Mouse (Mus musculus) liver, embryonic 11.5 days (tissue): ENCODE results near the gene Scrn3. TPM values are rescaled to one million over a fixed set of nuclear protein-coding genes. Genes with fewer than 3 reads are reported as not detected.

Experiments
- ATAC-seq: fragments of 200-750 bp; cut with Nextera tagmentation; replicated peaks from 2 replicates; pipeline ENCODE4 v1.8.0; 2017; ENCODE audit warnings: moderate number of reproducible peaks, mild to moderate bottlenecking, moderate TSS enrichment, moderate library complexity; ENCODE audit not compliant: low FRiP score
- DNase-seq: peaks from one replicate; pipeline ENCODE4 v3.0.0-alpha.2; 2017; ENCODE audit warnings: low spot score
- H3K27ac ChIP-seq: fragments of 300-500 bp; sonication (generic); 2 replicates; pipeline ENCODE4 v1.5.1; 2014; ENCODE audit warnings: mild to moderate bottlenecking, low read depth, low read length, control low read depth
- H3K27me3 ChIP-seq: fragments of 300-500 bp; sonication (generic); replicated peaks from 2 replicates; pipeline ENCODE4 v1.6.1; 2014; ENCODE audit warnings: low read length, mixed read lengths; ENCODE audit not compliant: control insufficient read depth, insufficient read depth
- H3K36me3 ChIP-seq: fragments of 300-500 bp; sonication (generic); 2 replicates; pipeline ENCODE4 v1.6.1; 2014; ENCODE audit warnings: mild to moderate bottlenecking, low read length, moderate library complexity, mixed read lengths; ENCODE audit not compliant: control insufficient read depth, insufficient read depth
- H3K4me1 ChIP-seq: fragments of 300-500 bp; sonication (generic); replicated peaks from 2 replicates; pipeline ENCODE4 v1.6.1; 2014; ENCODE audit warnings: low read length, mixed read lengths; ENCODE audit not compliant: control insufficient read depth, insufficient read depth
- H3K4me2 ChIP-seq: fragments of 300-500 bp; sonication (generic); 2 replicates; pipeline ENCODE4 v1.6.1; 2014; ENCODE audit warnings: mild to moderate bottlenecking, control low read depth, moderate library complexity
- H3K4me3 ChIP-seq: fragments of 300-500 bp; sonication (generic); 2 replicates; pipeline ENCODE4 v1.5.1; 2014; ENCODE audit warnings: low read depth, low read length, control low read depth
- H3K9ac ChIP-seq: fragments of 300-500 bp; sonication (generic); 2 replicates; pipeline ENCODE4 v1.6.1; 2014; ENCODE audit warnings: low read depth, low read length, control low read depth
- H3K9me3 ChIP-seq: fragments of 300-500 bp; sonication (generic); 2 replicates; pipeline ENCODE4 v1.6.1; 2016; ENCODE audit warnings: low read length, inconsistent platforms, mixed read lengths; ENCODE audit not compliant: control insufficient read depth
- whole genome bisulfite sequencing: fragments of 180-500 bp; shearing (Covaris S2); extraction: QIAGEN DNeasy Blood & Tissue Kit; methylation state at CpG from one replicate; pipeline ENCODE4 v1.1.7; 2014; 5-methylcytosine and 5-hydroxymethylcytosine counted together
- polyA plus RNA-seq: library from polyadenylated mRNA; unstranded; fragments of >200 nt; fragmentation: Nextera tagmentation; extraction: Ambion mirVana; gene quantifications from 2 replicates; pipeline ENCODE4 v1.2.1, GENCODE M21; 2014

The Scrn3 gene
- polyA plus RNA-seq, 1 experiment from 2014 or later: 27.6 TPM

- Histone ChIP-seq H3K4me1 (no peaks in the 10 kb centered on the region), H3K27me3 (no peaks in the 10 kb centered on the region), H3K27ac (no peak overlapping the region), H3K4me3 (no peak overlapping the region), H3K9me3 (no peaks in the 10 kb centered on the region), H3K9ac (no peak overlapping the region), H3K36me3 (peaks cover 2% of the 10 kb centered on the region; the same call in 1 of the 2 replicates), H3K4me2 (no peak overlapping the region)
- no peak for DNase-seq
- WGBS: 83% methylated on average over 5 of the region's 5 CpGs
- ATAC-seq: no peak
Observed at GRCm38 (mm10) chr2:73319218-73319617, 6.8 kb downstream of the Scrn3 start.

- no peak overlapping the region for H3K27ac ChIP-seq
- no peak overlapping the region for H3K4me2 ChIP-seq
- no peak overlapping the region for H3K9ac ChIP-seq
Observed at GRCm38 (mm10) chr2:73322991-73323390, 10.6 kb downstream of the Scrn3 start.

GRCm38 (mm10) chr2:73325871-73326270, 13.5 kb downstream of the Scrn3 start:
- no peak for ATAC-seq
- no peak overlapping the region for H3K9ac ChIP-seq

More at GRCm38 (mm10) chr2:73322991-73323390, 10.6 kb downstream of the Scrn3 start:
- Histone ChIP-seq H3K36me3 (no peaks in the 10 kb centered on the region), H3K9me3 (no peaks in the 10 kb centered on the region), H3K4me1 (no peaks in the 10 kb centered on the region), H3K27me3 (no peaks in the 10 kb centered on the region), H3K4me3 (no peak overlapping the region)
- DNase-seq (no peak), ATAC-seq (no peak)
- WGBS: 61% methylated on average over 12 of the region's 12 CpGs

GRCm38 (mm10) chr2:73335949-73336348, 23.5 kb downstream of the Scrn3 start:
- Histone ChIP-seq H3K36me3 (no peaks in the 10 kb centered on the region), H3K4me2 (no peak overlapping the region), H3K9ac (no peak overlapping the region), H3K4me3 (no peak overlapping the region), H3K4me1 (no peaks in the 10 kb centered on the region), H3K27ac (no peak overlapping the region), H3K9me3 (no peaks in the 10 kb centered on the region), H3K27me3 (no peaks in the 10 kb centered on the region)
- ATAC-seq: no peak
- no peak for DNase-seq
- WGBS: 86% methylated on average over 3 of the region's 3 CpGs

More at GRCm38 (mm10) chr2:73325871-73326270, 13.5 kb downstream of the Scrn3 start:
- no peak for DNase-seq
- H3K27ac ChIP-seq: no peak overlapping the region
- H3K36me3 ChIP-seq: no peaks in the 10 kb centered on the region
- 93% methylated on average over 5 of the region's 5 CpGs for WGBS
- H3K9me3 ChIP-seq: no peaks in the 10 kb centered on the region
- H3K4me3 ChIP-seq: no peak overlapping the region
- H3K4me1 ChIP-seq: no peaks in the 10 kb centered on the region
- no peaks in the 10 kb centered on the region for H3K27me3 ChIP-seq
- no peak overlapping the region for H3K4me2 ChIP-seq

- ATAC-seq: no peak
- Histone ChIP-seq H3K4me1 (no peaks in the 10 kb centered on the region), H3K9ac (no peak overlapping the region), H3K27ac (no peak overlapping the region), H3K4me2 (no peak overlapping the region), H3K27me3 (no peaks in the 10 kb centered on the region), H3K36me3 (no peaks in the 10 kb centered on the region), H3K9me3 (no peaks in the 10 kb centered on the region), H3K4me3 (no peak overlapping the region)
- no peak for DNase-seq
- WGBS: 63% methylated on average over 8 of the region's 8 CpGs
Observed at GRCm38 (mm10) chr2:73338415-73338814, 26.0 kb downstream of the Scrn3 start.

GRCm38 (mm10) chr2:73343701-73344100, 31.3 kb downstream of the Scrn3 start:
- no peak overlapping the region for H3K27ac ChIP-seq
- H3K36me3 ChIP-seq: no peaks in the 10 kb centered on the region
- H3K9me3 ChIP-seq: no peaks in the 10 kb centered on the region
- H3K9ac ChIP-seq: no peak overlapping the region
- ATAC-seq: no peak
- no peaks in the 10 kb centered on the region for H3K27me3 ChIP-seq
- no peak overlapping the region for H3K4me3 ChIP-seq
- DNase-seq: no peak
- no peaks in the 10 kb centered on the region for H3K4me1 ChIP-seq
- H3K4me2 ChIP-seq: no peak overlapping the region
- 91% methylated on average over 5 of the region's 5 CpGs for WGBS

GRCm38 (mm10) chr2:73345204-73345603, 32.8 kb downstream of the Scrn3 start:
- H3K9me3 ChIP-seq: no peaks in the 10 kb centered on the region
- H3K4me2 ChIP-seq: no peak overlapping the region
- ATAC-seq (no peak), DNase-seq (no peak)
- no peak overlapping the region for H3K27ac ChIP-seq
- H3K4me1 ChIP-seq: no peaks in the 10 kb centered on the region; the same call in 1 of the 2 replicates
- H3K36me3 ChIP-seq: no peaks in the 10 kb centered on the region
- no peak overlapping the region for H3K9ac ChIP-seq
- 80% methylated on average over 4 of the region's 4 CpGs for WGBS
- no peaks in the 10 kb centered on the region for H3K27me3 ChIP-seq
- no peak overlapping the region for H3K4me3 ChIP-seq

- H3K9me3 ChIP-seq: no peaks in the 10 kb centered on the region
- H3K4me2 ChIP-seq: no peak overlapping the region
- peaks cover 3% of the 10 kb centered on the region for H3K4me1 ChIP-seq
- 65% methylated on average over 13 of the region's 13 CpGs for WGBS
- no peak for ATAC-seq
- H3K4me3 ChIP-seq: no peak overlapping the region
- H3K27me3 ChIP-seq: no peaks in the 10 kb centered on the region
- no peaks in the 10 kb centered on the region for H3K36me3 ChIP-seq
- DNase-seq: no peak
- no peak overlapping the region for H3K9ac ChIP-seq
- H3K27ac ChIP-seq: no peak overlapping the region
Observed at GRCm38 (mm10) chr2:73346345-73347086, 34.1 kb downstream of the Scrn3 start.

GRCm38 (mm10) chr2:73347136-73347535, 34.7 kb downstream of the Scrn3 start:
- H3K9me3 ChIP-seq: no peaks in the 10 kb centered on the region
- no peaks in the 10 kb centered on the region for H3K36me3 ChIP-seq
- ATAC-seq: no peak
- no peak overlapping the region for H3K4me3 ChIP-seq
- no peak overlapping the region for H3K4me2 ChIP-seq
- peaks cover 3% of the 10 kb centered on the region for H3K4me1 ChIP-seq
- DNase-seq: no peak
- H3K9ac ChIP-seq: no peak overlapping the region
- H3K27me3 ChIP-seq: no peaks in the 10 kb centered on the region
- 73% methylated on average over 6 of the region's 6 CpGs for WGBS
- no peak overlapping the region for H3K27ac ChIP-seq
